Mouse (Mus musculus) forebrain, embryonic 11.5 days (tissue): ENCODE data around the gene Sorbs1. TPM values are rescaled to one million over a fixed set of nuclear protein-coding genes. Genes with fewer than 3 reads are reported as not detected.
A peak's percentile ranks its signal among the peaks of the same experiment; 100 is the strongest.

ENCODE experiments used
- ATAC-seq: fragments of 200-750 bp; cut with Nextera tagmentation; replicated peaks from 2 replicates; pipeline ENCODE4 v1.8.0; 2017; ENCODE audit warnings: moderate TSS enrichment; ENCODE audit not compliant: low FRiP score
- DNase-seq: peaks from one replicate; pipeline ENCODE4 v3.0.0-alpha.2; 2017; ENCODE audit warnings: low spot score
- H3K27ac ChIP-seq: fragments of 300-500 bp; sonication (generic); 2 replicates; pipeline ENCODE4 v1.5.1; 2014; ENCODE audit warnings: low read depth, low read length
- H3K27me3 ChIP-seq: fragments of 300-500 bp; sonication (generic); 2 replicates; pipeline ENCODE4 v1.6.1; 2014; ENCODE audit warnings: mild to moderate bottlenecking, low read length, mixed read lengths; ENCODE audit not compliant: control insufficient read depth, insufficient read depth
- H3K36me3 ChIP-seq: fragments of 300-500 bp; sonication (generic); 2 replicates; pipeline ENCODE4 v1.6.1; 2014; ENCODE audit warnings: mild to moderate bottlenecking, low read length, moderate library complexity, mixed read lengths; ENCODE audit not compliant: control insufficient read depth, insufficient read depth
- H3K4me1 ChIP-seq: fragments of 300-500 bp; sonication (generic); replicated peaks from 2 replicates; pipeline ENCODE4 v1.6.1; 2014; ENCODE audit warnings: low read length, mixed read lengths; ENCODE audit not compliant: control insufficient read depth, insufficient read depth
- H3K4me2 ChIP-seq: fragments of 300-500 bp; sonication (generic); 2 replicates; pipeline ENCODE4 v1.6.1; 2014; ENCODE audit warnings: low read depth, mild to moderate bottlenecking, low read length, moderate library complexity, mixed read lengths; ENCODE audit not compliant: severe bottlenecking
- H3K4me3 ChIP-seq: fragments of 300-500 bp; sonication (generic); 2 replicates; pipeline ENCODE4 v1.5.1; 2014; ENCODE audit warnings: low read depth, low read length
- H3K9ac ChIP-seq: fragments of 300-500 bp; sonication (generic); 2 replicates; pipeline ENCODE4 v1.6.1; 2014; ENCODE audit warnings: low read length
- H3K9me3 ChIP-seq: fragments of 300-500 bp; sonication (generic); 2 replicates; pipeline ENCODE4 v1.6.1; 2016; ENCODE audit warnings: low read length, mixed read lengths; ENCODE audit not compliant: control insufficient read depth
- WGBS: fragments of 180-500 bp; shearing (Covaris S2); extraction: QIAGEN DNeasy Blood & Tissue Kit; methylation state at CpG from one replicate; pipeline ENCODE4 v1.1.7; 2014; 5-methylcytosine and 5-hydroxymethylcytosine counted together
- polyA plus RNA-seq: library from polyadenylated mRNA; unstranded; fragments of >200 nt; fragmentation: Nextera tagmentation; extraction: Ambion mirVana; gene quantifications from 2 replicates; pipeline ENCODE4 v1.2.1, GENCODE M21; 2014

Sorbs1 gene
- polyA plus RNA-seq, 1 experiment from 2014 or later = 66.0 TPM

DNA sequence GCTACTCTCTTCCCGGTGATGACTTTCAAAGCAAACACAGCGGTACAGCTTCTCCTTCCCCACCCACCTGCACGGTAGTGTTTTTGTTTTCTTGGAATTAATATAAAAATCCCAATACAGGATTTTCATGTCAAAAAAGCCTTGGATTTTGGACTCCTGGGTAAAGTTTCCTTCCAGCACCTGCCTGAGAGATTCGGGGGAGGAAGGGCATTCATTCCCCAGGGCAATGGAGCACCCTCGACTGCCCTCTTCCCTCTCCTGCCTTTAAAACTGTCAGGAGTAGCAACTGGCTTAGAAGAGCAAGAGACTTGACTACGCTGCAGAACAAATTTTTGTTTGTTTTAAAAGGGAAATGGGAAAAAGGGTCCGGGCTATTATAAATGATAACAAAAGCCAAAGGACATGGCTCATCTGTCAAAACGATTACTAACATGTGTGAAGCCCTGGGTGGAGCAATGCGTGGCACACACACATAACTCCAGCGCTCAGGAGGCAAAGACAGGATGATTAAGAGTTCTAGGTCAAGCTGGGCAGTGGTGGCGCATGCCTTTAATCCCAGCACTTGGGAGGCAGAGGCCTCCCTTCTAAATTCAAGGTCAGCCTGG is 113.1 kb downstream of the Sorbs1 start:
- Histone ChIP-seq H3K4me2 (no peak overlapping the region), H3K27me3 (no peaks in the 10 kb centered on the region), H3K9ac (no peak overlapping the region), H3K9me3 (no peaks in the 10 kb centered on the region), H3K4me3 (no peak overlapping the region), H3K27ac (no peak overlapping the region), H3K4me1 (no peaks in the 10 kb centered on the region), H3K36me3 (no peaks in the 10 kb centered on the region)
- DNase-seq = no peak
- WGBS = 85% methylated on average over 11 of the region's 11 CpGs
- ATAC-seq = no peak

DNA sequence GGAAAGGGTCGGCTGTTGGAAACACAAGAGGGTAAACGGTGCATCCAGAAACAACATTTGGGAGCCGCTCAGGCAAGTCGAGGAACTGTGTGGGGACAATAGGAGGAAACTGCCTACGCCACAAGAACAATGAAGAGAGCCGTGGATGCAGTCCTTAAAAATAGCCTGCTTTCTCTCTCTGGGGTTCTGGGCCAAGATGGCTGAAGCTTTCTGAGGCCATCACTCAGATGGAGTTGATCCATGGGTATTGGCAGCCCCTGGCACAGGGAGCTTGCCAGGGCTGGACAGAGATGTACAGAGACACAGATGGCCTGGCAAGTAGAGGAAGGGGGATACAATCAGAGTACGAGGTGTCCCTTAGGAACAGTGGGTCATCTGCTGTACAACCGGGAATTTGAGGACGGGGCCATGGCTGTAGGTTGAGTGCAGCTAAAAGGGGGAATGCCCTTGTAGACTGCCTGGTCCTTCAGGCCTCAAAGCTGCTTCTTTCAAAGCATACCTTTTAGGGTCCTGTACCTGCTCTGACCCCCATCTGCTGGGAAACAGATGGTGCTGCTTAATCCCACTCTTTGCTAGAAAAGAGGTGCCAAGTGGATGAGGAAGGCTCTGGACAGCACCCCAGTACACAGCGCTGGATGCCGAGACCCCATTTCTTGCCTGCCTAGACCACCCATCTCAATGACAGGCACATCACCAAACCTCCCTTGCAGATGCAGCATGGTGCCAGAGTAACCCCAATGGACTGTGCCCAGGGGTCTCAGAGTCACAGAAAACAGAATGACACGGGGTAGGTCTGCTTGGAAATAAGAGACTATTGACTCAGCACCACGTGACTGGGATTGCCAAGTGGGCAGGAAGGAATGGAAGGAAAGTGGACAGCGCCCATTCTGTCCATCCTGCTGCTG is 117.6 kb downstream of the Sorbs1 start:
- no peaks in the 10 kb centered on the region for H3K27me3 ChIP-seq
- no peaks in the 10 kb centered on the region for H3K4me1 ChIP-seq
- H3K4me2 ChIP-seq = no peak overlapping the region
- 0 out of 2 replicates have a peak overlapping the region, but pooled peaks have one; percentile 4 for H3K27ac ChIP-seq
- H3K36me3 ChIP-seq = no peaks in the 10 kb centered on the region
- no peak for DNase-seq
- no peaks in the 10 kb centered on the region for H3K9me3 ChIP-seq
- no peak for ATAC-seq
- H3K9ac ChIP-seq = no peak overlapping the region
- H3K4me3 ChIP-seq = no peak overlapping the region
- WGBS = 76% methylated on average over 14 of the region's 14 CpGs

DNA sequence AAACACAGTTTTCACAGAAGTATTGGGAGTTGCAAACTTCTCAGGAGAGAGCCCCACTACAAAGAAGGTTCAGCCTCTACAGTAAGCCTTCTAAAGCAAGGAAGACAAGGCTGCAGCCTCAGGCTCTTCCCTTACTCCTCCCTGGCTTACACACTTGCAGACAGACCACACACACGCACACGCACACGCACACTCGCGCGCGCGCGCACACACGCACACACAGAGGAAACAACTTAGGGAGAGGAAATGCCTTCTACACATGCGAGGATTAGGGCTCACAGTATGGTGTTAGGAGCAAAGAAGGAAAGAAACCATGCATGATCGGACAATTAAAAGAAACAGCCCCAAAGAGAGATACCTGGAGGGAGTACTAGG is 118.3 kb downstream of the Sorbs1 start:
- no peaks in the 10 kb centered on the region for H3K4me1 ChIP-seq
- DNase-seq = no peak

DNA sequence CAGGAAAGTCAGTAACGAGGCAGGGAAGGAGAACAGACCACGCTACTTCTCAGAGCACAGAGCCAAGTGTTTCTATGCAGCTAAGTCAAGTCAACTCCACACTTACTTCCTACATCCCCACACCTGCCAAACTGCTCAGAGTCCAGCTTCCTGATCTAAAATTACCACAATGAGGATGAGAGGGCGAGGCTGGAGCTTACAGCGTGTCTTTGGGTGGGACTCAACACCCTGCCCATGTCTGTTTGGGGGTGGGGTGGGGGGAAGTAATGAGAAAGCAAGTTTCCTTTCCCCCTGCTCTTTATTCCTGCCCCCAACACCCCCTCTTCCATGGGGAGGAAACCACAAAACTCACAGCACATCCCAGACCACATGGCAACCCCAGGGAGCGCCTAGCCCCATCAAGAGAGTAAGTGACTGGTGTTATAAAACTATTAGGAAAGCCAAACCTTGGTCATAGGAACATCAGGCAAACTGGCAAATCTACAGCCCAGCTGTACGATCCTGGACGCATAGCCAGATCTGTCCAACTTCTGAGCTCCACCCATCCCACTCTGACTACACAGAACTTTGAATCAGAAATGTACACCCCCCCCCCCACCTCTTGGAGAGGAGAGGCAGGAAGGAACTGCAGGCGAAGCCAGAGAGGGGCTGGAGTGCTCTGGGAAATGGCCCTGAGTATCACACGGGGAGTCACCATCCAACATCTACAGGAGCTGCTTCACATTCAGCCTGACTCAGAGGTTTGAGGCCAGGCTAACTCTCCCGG is 118.8 kb downstream of the Sorbs1 start:
- Histone ChIP-seq H3K4me1 (no peaks in the 10 kb centered on the region), H3K9ac (no peak overlapping the region), H3K27me3 (no peaks in the 10 kb centered on the region), H3K36me3 (no peaks in the 10 kb centered on the region), H3K9me3 (no peaks in the 10 kb centered on the region), H3K4me2 (no peak overlapping the region), H3K4me3 (no peak overlapping the region), H3K27ac (no peak overlapping the region)
- ATAC-seq (no peak), DNase-seq (no peak)
- WGBS = 80% methylated on average over 10 of the region's 10 CpGs

More for the DNA sequence above, 118.3 kb downstream of the Sorbs1 start:
- H3K27ac ChIP-seq = peak overlapping the region; percentile 4; the same call in 1 of the 2 replicates
- no peaks in the 10 kb centered on the region for H3K36me3 ChIP-seq
- no peak for ATAC-seq
- H3K4me2 ChIP-seq = no peak overlapping the region
- H3K27me3 ChIP-seq = no peaks in the 10 kb centered on the region
- no peak overlapping the region for H3K9ac ChIP-seq
- no peak overlapping the region for H3K4me3 ChIP-seq
- H3K9me3 ChIP-seq = no peaks in the 10 kb centered on the region
- WGBS = 89% methylated on average over 12 of the region's 12 CpGs

DNA sequence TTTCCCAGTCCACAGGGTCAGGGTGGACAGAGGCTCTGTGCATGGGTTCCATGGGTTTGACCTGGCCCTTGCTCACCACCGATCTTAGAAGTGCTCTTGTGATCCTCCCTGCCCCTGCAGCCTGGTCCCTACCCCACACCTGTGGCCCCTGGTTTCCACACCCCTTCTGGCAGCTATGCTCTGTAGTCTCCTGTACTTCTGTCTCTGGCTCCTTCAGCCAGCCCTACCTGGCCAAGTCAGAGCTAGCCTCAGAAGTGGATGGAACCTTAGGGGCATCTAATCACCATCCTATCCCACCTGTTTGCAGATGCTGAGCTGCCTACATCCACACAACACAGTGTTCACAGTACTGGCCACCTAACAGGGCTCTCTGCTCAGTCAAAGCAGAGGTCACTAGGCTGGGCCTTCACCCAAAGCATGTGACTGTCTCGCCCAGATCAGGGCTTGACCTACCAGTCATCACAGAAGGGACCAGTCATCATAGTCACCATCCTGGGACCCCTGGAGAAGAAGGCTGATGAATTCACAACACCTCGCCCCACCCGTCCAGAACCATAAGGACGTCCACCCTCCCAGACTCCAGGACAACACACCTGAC is 120.7 kb downstream of the Sorbs1 start:
- Histone ChIP-seq H3K27ac (no peak overlapping the region), H3K4me1 (no peaks in the 10 kb centered on the region), H3K4me2 (no peak overlapping the region), H3K9me3 (no peaks in the 10 kb centered on the region), H3K27me3 (no peaks in the 10 kb centered on the region), H3K9ac (no peak overlapping the region), H3K4me3 (no peak overlapping the region), H3K36me3 (no peaks in the 10 kb centered on the region)
- WGBS = 92% methylated on average over 5 of the region's 5 CpGs
- DNase-seq = no peak
- no peak for ATAC-seq

DNA sequence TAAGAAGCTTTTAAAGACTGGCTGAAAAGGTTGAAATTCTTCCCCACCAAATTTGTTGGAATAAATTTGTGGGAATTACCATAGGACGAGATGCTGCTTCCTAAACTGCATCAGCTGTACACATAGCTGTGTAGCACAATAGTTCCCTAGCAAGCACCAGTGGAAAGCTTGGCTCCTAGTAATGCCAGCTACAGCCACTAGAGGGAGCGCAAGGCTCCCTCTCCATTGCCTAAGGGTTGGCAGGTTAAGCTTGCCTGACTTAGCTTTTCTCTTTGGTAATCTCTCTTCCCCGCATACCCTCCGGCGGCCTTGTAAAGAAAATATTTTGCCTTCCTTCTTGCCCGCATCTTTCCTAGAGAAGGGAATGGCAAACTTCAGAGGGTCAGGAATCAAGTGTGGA is 122.1 kb downstream of the Sorbs1 start:
- H3K27ac ChIP-seq = no peak overlapping the region
- WGBS = 19% methylated on average over 6 of the region's 6 CpGs
- H3K36me3 ChIP-seq = no peaks in the 10 kb centered on the region
- DNase-seq (peak; percentile 88), ATAC-seq (peak; percentile 72)
- H3K4me1 ChIP-seq = no peaks in the 10 kb centered on the region
- no peak overlapping the region for H3K9ac ChIP-seq
- no peak overlapping the region for H3K4me3 ChIP-seq
- H3K4me2 ChIP-seq = no peak overlapping the region
- no peaks in the 10 kb centered on the region for H3K9me3 ChIP-seq
- H3K27me3 ChIP-seq = no peaks in the 10 kb centered on the region

DNA sequence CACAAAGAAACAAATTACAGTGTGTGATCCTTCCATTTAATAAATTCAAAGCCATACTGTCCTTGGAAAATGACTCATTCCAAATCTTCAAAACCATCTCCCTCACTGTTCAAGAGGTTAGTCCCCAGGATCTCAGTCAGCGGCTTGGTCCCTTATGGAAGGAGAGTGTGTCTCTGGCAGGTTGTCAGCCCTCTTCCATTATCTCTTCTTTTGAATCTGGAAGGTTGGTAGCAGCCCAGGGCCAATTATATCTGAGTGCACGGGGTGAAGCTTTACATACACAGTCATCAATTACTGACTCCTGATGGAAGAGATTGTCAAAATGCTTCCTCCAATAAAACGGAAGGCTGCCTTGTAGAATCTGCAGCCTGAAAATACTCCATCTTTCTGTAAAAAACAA is 126.7 kb downstream of the Sorbs1 start:
- Histone ChIP-seq H3K9me3 (no peaks in the 10 kb centered on the region), H3K36me3 (no peaks in the 10 kb centered on the region), H3K9ac (no peak overlapping the region), H3K4me3 (no peak overlapping the region), H3K27me3 (no peaks in the 10 kb centered on the region), H3K27ac (no peak overlapping the region), H3K4me2 (no peak overlapping the region), H3K4me1 (no peaks in the 10 kb centered on the region)
- WGBS = 85% methylated on average over 3 of the region's 3 CpGs
- DNase-seq (no peak), ATAC-seq (no peak)

DNA sequence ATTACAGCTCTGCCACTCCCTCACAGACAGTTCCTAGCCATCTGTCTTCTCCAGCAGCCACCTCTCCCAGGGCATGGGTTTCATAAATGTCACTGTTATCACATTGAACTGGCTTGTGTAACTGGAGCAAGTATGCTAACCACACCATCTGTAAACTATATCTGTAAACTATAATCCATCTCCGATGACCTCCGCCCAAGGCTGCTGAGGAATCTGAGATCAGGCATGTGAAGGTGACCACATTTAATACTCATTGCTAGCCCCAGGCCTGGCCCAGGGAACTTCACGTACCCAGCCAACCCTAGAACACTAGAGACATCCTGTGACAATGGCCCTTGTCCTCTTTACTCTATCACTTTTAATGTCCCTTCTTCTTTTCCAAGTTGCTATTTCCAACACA is 128.2 kb downstream of the Sorbs1 start:
- 96% methylated on average over 3 of the region's 3 CpGs for WGBS

More for the DNA sequence above, 128.2 kb downstream of the Sorbs1 start:
- H3K27me3 ChIP-seq = no peaks in the 10 kb centered on the region
- no peak overlapping the region for H3K4me2 ChIP-seq
- no peak overlapping the region for H3K27ac ChIP-seq
- no peaks in the 10 kb centered on the region for H3K9me3 ChIP-seq
- H3K36me3 ChIP-seq = no peaks in the 10 kb centered on the region
- H3K4me1 ChIP-seq = no peaks in the 10 kb centered on the region
- DNase-seq (no peak), ATAC-seq (no peak)
- no peak overlapping the region for H3K4me3 ChIP-seq
- no peak overlapping the region for H3K9ac ChIP-seq
